Mouse (Mus musculus): ENCODE results near the gene Abca3. TPM values are rescaled to one million over a fixed set of nuclear protein-coding genes. Genes with fewer than 3 reads are reported as not detected.

Abca3 gene
- total RNA-seq, 1 experiment = 11.5 TPM

DNA sequence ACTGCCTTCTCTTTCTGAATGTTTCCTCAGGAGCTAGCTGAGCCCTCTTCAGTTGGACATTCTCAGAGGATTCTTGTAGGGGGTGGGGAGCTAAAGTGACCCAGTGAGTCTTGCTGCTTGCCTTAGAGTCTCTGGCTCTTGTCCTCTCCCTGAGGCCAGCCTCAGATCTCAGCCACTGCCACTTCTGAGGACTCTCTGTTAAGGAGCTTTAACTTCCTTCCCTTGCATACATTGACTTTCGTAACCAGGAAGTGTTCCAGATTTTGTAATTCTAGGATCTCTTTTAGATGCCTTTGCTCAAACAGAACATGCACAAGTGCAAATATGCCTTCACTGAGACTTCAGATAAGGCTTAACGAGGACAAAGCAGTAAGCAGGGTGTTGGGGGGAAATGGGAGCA lies 8.2 kb downstream of the Abca3 start:
- TF ChIP-seq ZC3H11A (IDR thresholded peaks at IDR 0.05; ENCODE audit: borderline replicate concordance, low read depth, low read length) = no peak
- TF ChIP-seq ZNF384 (IDR thresholded peaks at IDR 0.05; ENCODE audit: low read depth, low read length) = no peak
- no peak for TF ChIP-seq HCFC1 (IDR thresholded peaks at IDR 0.05; ENCODE audit: borderline replicate concordance, insufficient read depth, low read length)
- TF ChIP-seq CHD2 (IDR thresholded peaks at IDR 0.05; ENCODE audit: low read depth, low read length) = no peak
- Histone ChIP-seq H3K9ac (ENCODE audit: insufficient read depth, low read depth, low read length, poor library complexity, severe bottlenecking) (no peak overlapping the region), H3K9me3 (ENCODE audit: control insufficient read depth, insufficient read depth, low read depth, low read length) (no peaks in the 10 kb centered on the region), H3K27ac (ENCODE audit: insufficient read depth, low read depth, low read length, poor library complexity, severe bottlenecking) (no peak overlapping the region), H3K36me3 (ENCODE audit: control insufficient read depth, insufficient read depth, low read length, poor library complexity, severe bottlenecking) (no peaks in the 10 kb centered on the region), H3K4me3 (ENCODE audit: insufficient read depth in 1 of 2, low read depth in 1 of 2, low read length in 2 of 2, poor library complexity in 1 of 2, severe bottlenecking in 1 of 2) (no peak overlapping the region), H3K4me1 (ENCODE audit: control insufficient read depth in 2 of 2, insufficient read depth in 2 of 2, low read length in 2 of 2, poor library complexity in 1 of 2) (0 out of 4 replicates have a peak, but pooled peaks cover 0 to 2% of the 10 kb centered on the region in 2 experiments)
- in situ Hi-C loops (cut with MboI; ENCODE audit: low sequenced_read_pairs in 2 of 2, unreplicated experiment in 2 of 2) = no loop called here
- no peak for DNase-seq (ENCODE audit: low read depth, low spot score)

DNA sequence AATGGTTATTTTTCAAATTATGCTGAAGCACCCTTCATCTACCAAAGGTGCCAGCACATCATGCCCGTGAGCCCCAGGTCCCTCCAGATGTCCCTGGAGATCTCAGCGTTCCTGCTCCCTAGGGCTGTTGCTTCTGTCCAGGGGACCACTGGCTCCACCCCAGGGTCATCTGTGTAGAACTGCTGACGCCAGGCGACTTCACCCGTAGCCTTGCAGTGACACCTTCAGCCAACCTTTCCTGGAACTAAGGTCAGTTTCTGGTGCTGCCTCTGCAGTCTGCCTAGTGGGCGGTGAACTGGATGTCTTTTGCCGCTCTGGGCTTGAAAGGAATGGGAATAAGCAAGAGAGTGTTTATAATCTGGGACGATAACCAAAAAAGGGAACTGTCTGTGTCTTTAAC lies 9.1 kb downstream of the Abca3 start:
- H3K27ac ChIP-seq (ENCODE audit: insufficient read depth, low read depth, low read length, poor library complexity, severe bottlenecking) = no peak overlapping the region
- in situ Hi-C loops (cut with MboI; ENCODE audit: low sequenced_read_pairs in 2 of 2, unreplicated experiment in 2 of 2) = no loop called here
- no peak overlapping the region for H3K4me3 ChIP-seq (ENCODE audit: insufficient read depth in 1 of 2, low read depth in 1 of 2, low read length in 2 of 2, poor library complexity in 1 of 2, severe bottlenecking in 1 of 2)
- H3K36me3 ChIP-seq (ENCODE audit: control insufficient read depth, insufficient read depth, low read length, poor library complexity, severe bottlenecking) = no peaks in the 10 kb centered on the region
- 0 out of 4 replicates have a peak, but pooled peaks cover 0 to 2% of the 10 kb centered on the region in 2 experiments for H3K4me1 ChIP-seq (ENCODE audit: control insufficient read depth in 2 of 2, insufficient read depth in 2 of 2, low read length in 2 of 2, poor library complexity in 1 of 2)
- H3K9me3 ChIP-seq (ENCODE audit: control insufficient read depth, insufficient read depth, low read depth, low read length) = no peaks in the 10 kb centered on the region
- TF ChIP-seq ZC3H11A (IDR thresholded peaks at IDR 0.05; ENCODE audit: borderline replicate concordance, low read depth, low read length) = no peak
- TF ChIP-seq MAFK (IDR thresholded peaks at IDR 0.05; ENCODE audit: insufficient read depth, low read depth, low read length) = no peak
- no peak for TF ChIP-seq HCFC1 (IDR thresholded peaks at IDR 0.05; ENCODE audit: borderline replicate concordance, insufficient read depth, low read length)
- TF ChIP-seq CHD2 (IDR thresholded peaks at IDR 0.05; ENCODE audit: low read depth, low read length) = no peak
- TF ChIP-seq ZNF384 (IDR thresholded peaks at IDR 0.05; ENCODE audit: low read depth, low read length) = no peak
- DNase-seq (ENCODE audit: low read depth, low spot score) = no peak
- no peak overlapping the region for H3K9ac ChIP-seq (ENCODE audit: insufficient read depth, low read depth, low read length, poor library complexity, severe bottlenecking)

DNA sequence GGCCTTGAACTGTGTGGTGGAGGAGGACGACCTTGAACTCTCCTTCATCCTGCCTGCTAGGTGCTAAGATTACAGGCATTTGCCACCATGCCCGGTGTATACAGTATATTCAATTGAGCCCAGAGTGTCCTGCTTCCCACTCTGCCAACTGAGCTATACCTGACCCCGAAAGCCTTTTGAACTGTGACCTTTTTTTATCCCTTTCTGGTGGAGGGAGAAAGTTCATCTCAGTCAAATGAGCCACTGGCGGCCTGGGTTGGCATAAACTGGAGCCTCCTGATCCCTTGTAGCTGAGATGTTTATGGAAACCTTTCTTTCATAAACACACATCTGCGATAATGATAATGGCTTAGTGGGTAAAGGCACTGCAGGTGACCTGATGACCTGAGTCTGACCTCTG lies 9.5 kb downstream of the Abca3 start:
- H3K9ac ChIP-seq (ENCODE audit: insufficient read depth, low read depth, low read length, poor library complexity, severe bottlenecking) = no peak overlapping the region
- no peak overlapping the region for H3K4me3 ChIP-seq (ENCODE audit: insufficient read depth in 1 of 2, low read depth in 1 of 2, low read length in 2 of 2, poor library complexity in 1 of 2, severe bottlenecking in 1 of 2)
- in situ Hi-C loops (cut with MboI; ENCODE audit: low sequenced_read_pairs in 2 of 2, unreplicated experiment in 2 of 2) = no loop called here
- 0 out of 4 replicates have a peak, but pooled peaks cover 0 to 2% of the 10 kb centered on the region in 2 experiments for H3K4me1 ChIP-seq (ENCODE audit: control insufficient read depth in 2 of 2, insufficient read depth in 2 of 2, low read length in 2 of 2, poor library complexity in 1 of 2)
- H3K27ac ChIP-seq (ENCODE audit: insufficient read depth, low read depth, low read length, poor library complexity, severe bottlenecking) = no peak overlapping the region
- TF ChIP-seq MAFK (IDR thresholded peaks at IDR 0.05; ENCODE audit: insufficient read depth, low read depth, low read length) (no peak), ZC3H11A (IDR thresholded peaks at IDR 0.05; ENCODE audit: borderline replicate concordance, low read depth, low read length) (no peak), CHD2 (IDR thresholded peaks at IDR 0.05; ENCODE audit: low read depth, low read length) (no peak), ZNF384 (IDR thresholded peaks at IDR 0.05; ENCODE audit: low read depth, low read length) (no peak), HCFC1 (IDR thresholded peaks at IDR 0.05; ENCODE audit: borderline replicate concordance, insufficient read depth, low read length) (no peak)
- no peak for DNase-seq (ENCODE audit: low read depth, low spot score)
- no peaks in the 10 kb centered on the region for H3K9me3 ChIP-seq (ENCODE audit: control insufficient read depth, insufficient read depth, low read depth, low read length)
- H3K36me3 ChIP-seq (ENCODE audit: control insufficient read depth, insufficient read depth, low read length, poor library complexity, severe bottlenecking) = no peaks in the 10 kb centered on the region

- no peak for DNase-seq (ENCODE audit: low read depth, low spot score)
These were observed 10.8 kb downstream of the Abca3 start for GRCm38 (mm10) chr17:24362527-24362926.

GRCm38 (mm10) chr17:24364461-24364860 lies 12.7 kb downstream of the Abca3 start:
- DNase-seq (ENCODE audit: low read depth, low spot score) = no peak
- TF ChIP-seq HCFC1 (IDR thresholded peaks at IDR 0.05; ENCODE audit: borderline replicate concordance, insufficient read depth, low read length) = no peak
- no peak for TF ChIP-seq ZC3H11A (IDR thresholded peaks at IDR 0.05; ENCODE audit: borderline replicate concordance, low read depth, low read length)
- no peak for TF ChIP-seq MAFK (IDR thresholded peaks at IDR 0.05; ENCODE audit: insufficient read depth, low read depth, low read length)
- TF ChIP-seq CHD2 (IDR thresholded peaks at IDR 0.05; ENCODE audit: low read depth, low read length) = no peak
- TF ChIP-seq ZNF384 (IDR thresholded peaks at IDR 0.05; ENCODE audit: low read depth, low read length) = no peak
- no peak overlapping the region for H3K9ac ChIP-seq (ENCODE audit: insufficient read depth, low read depth, low read length, poor library complexity, severe bottlenecking)
- H3K4me3 ChIP-seq (ENCODE audit: insufficient read depth in 1 of 2, low read depth in 1 of 2, low read length in 2 of 2, poor library complexity in 1 of 2, severe bottlenecking in 1 of 2) = no peak overlapping the region
- no peak overlapping the region for H3K27ac ChIP-seq (ENCODE audit: insufficient read depth, low read depth, low read length, poor library complexity, severe bottlenecking)
- H3K9me3 ChIP-seq (ENCODE audit: control insufficient read depth, insufficient read depth, low read depth, low read length) = no peaks in the 10 kb centered on the region
- 0 out of 4 replicates have a peak, but pooled peaks cover 0 to 2% of the 10 kb centered on the region in 2 experiments for H3K4me1 ChIP-seq (ENCODE audit: control insufficient read depth in 2 of 2, insufficient read depth in 2 of 2, low read length in 2 of 2, poor library complexity in 1 of 2)
- no peaks in the 10 kb centered on the region for H3K36me3 ChIP-seq (ENCODE audit: control insufficient read depth, insufficient read depth, low read length, poor library complexity, severe bottlenecking)
- in situ Hi-C loops (cut with MboI; ENCODE audit: low sequenced_read_pairs in 2 of 2, unreplicated experiment in 2 of 2) = no loop called here

More at GRCm38 (mm10) chr17:24362527-24362926, 10.8 kb downstream of the Abca3 start:
- H3K4me3 ChIP-seq (ENCODE audit: insufficient read depth in 1 of 2, low read depth in 1 of 2, low read length in 2 of 2, poor library complexity in 1 of 2, severe bottlenecking in 1 of 2) = no peak overlapping the region
- 0 out of 4 replicates have a peak, but pooled peaks cover 0 to 2% of the 10 kb centered on the region in 2 experiments for H3K4me1 ChIP-seq (ENCODE audit: control insufficient read depth in 2 of 2, insufficient read depth in 2 of 2, low read length in 2 of 2, poor library complexity in 1 of 2)
- TF ChIP-seq ZNF384 (IDR thresholded peaks at IDR 0.05; ENCODE audit: low read depth, low read length) (no peak), MAFK (IDR thresholded peaks at IDR 0.05; ENCODE audit: insufficient read depth, low read depth, low read length) (no peak), CHD2 (IDR thresholded peaks at IDR 0.05; ENCODE audit: low read depth, low read length) (no peak), ZC3H11A (IDR thresholded peaks at IDR 0.05; ENCODE audit: borderline replicate concordance, low read depth, low read length) (no peak), HCFC1 (IDR thresholded peaks at IDR 0.05; ENCODE audit: borderline replicate concordance, insufficient read depth, low read length) (no peak)
- no peaks in the 10 kb centered on the region for H3K36me3 ChIP-seq (ENCODE audit: control insufficient read depth, insufficient read depth, low read length, poor library complexity, severe bottlenecking)
- in situ Hi-C loops (cut with MboI; ENCODE audit: low sequenced_read_pairs in 2 of 2, unreplicated experiment in 2 of 2) = no loop called here
- H3K9me3 ChIP-seq (ENCODE audit: control insufficient read depth, insufficient read depth, low read depth, low read length) = no peaks in the 10 kb centered on the region
- no peak overlapping the region for H3K9ac ChIP-seq (ENCODE audit: insufficient read depth, low read depth, low read length, poor library complexity, severe bottlenecking)
- no peak overlapping the region for H3K27ac ChIP-seq (ENCODE audit: insufficient read depth, low read depth, low read length, poor library complexity, severe bottlenecking)

Data from ES-E14 (cell line).